Mouse (Mus musculus) heart, adult 8-10 months (tissue): ENCODE measurements around the gene Pla2g4c. TPM values are rescaled to one million over a fixed set of nuclear protein-coding genes. Genes with fewer than 3 reads are reported as not detected.

Experiments
- DNase-seq: peaks from one replicate; pipeline ENCODE4 v3.0.0; 2022; ENCODE audit warnings: low spot score
- total RNA-seq, 4 experiments: library from RNA; stranded (reverse); gene quantifications; 2 replicates each; pipeline ENCODE4 v1.2.4; 2022

The Pla2g4c gene
- total RNA-seq, 4 experiments from 2014 or later: 0.08 TPM; not detected in 3

DNA sequence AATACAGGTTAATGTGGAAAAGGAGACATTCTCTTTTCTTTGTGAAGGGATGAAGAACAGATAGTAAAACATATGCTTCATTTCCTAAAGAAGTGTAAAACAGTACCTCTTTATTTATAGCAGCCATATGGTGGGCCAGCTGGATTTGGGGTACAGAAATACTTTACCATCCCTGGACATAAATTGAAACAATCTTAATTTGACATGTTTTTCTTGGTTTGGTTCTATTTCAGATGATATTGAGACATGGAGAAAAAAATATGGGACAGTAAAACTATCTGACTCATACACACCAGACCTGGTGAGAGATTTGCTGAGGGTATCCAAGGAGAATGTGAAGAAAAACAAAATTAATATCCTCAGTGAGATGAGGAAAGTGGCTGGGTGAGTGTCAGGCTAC lies 31.5 kb downstream of the Pla2g4c start:
- DNase-seq: no peak

DNA sequence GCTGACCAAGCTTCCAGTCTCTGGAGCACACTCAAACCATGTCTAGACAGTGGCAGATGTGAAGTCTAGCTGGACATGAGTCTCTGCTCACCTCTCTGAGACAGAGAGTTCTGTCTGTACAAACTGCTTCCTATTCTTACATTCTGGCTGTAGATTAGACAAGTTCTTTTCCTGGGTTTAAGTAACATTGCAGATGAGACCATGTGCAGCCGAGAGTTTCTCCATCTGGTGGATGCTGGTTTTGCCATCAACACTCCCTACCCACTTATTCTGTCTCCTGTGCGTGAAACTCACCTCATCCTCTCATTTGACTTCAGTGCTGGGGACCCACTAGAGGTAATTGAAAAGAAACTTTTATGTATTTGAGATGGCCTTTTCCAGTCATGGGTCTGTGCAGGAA lies 56.1 kb downstream of the Pla2g4c start:
- DNase-seq: no peak

- DNase-seq: no peak
Observed at GRCm38 (mm10) chr7:13397832-13398231, 73.4 kb downstream of the Pla2g4c start, which contains the start of gene Cabp5. Cabp5 (plus strand) TSS chr7:13398132.

Other genes starting within 250 kb of the Pla2g4c start
- gene Vmn1r85, start 229.5 kb upstream of the Pla2g4c start, total RNA-seq: not detected
- gene Vmn1r86, start 204.7 kb upstream of the Pla2g4c start, total RNA-seq: not detected
- not detected for gene Vmn1r87, start 184.5 kb upstream of the Pla2g4c start, total RNA-seq
- under 1 TPM in 3 of 4 experiments, not detected in 1; 0.03 to 0.12 (median 0.09) TPM for gene Vmn1r88, start 165.1 kb upstream of the Pla2g4c start, total RNA-seq
- not detected for gene Vmn1r89, start 111.6 kb upstream of the Pla2g4c start, total RNA-seq
- 1 to 10 TPM; 3.0 to 4.1 (median 3.5) TPM for gene Lig1, start 47.4 kb upstream of the Pla2g4c start, total RNA-seq
- gene Zswim9, start 45.9 kb upstream of the Pla2g4c start, total RNA-seq: 10 to 100 TPM; 10.7 to 11.6 (median 11.2) TPM
- under 1 TPM in 1 of 4 experiments, not detected in 3; 0.14 TPM for gene Cabp5, start 73.5 kb downstream of the Pla2g4c start, total RNA-seq
- not detected for gene Bsph1, start 126.2 kb downstream of the Pla2g4c start, total RNA-seq
- gene Bsph2, start 246.4 kb downstream of the Pla2g4c start, total RNA-seq: not detected